Comparison of ENCODE assay signal across 8 mouse cellular contexts in genomic region chr1:75219078-75219477, GRCm38 (mm10). TPM values are rescaled to one million over a fixed set of nuclear protein-coding genes. Genes with fewer than 3 reads are reported as not detected.
A peak's percentile ranks its signal among the peaks of the same experiment; 100 is the strongest.
DNase-seq lines count a peak whose midpoint lies in the region; ATAC-seq and TF ChIP-seq lines count a peak whose summit lies in the region.

No protein-coding gene starts in this region.

- H3K9me3 ChIP-seq in forebrain, embryonic 10.5 days: no peaks in the 10 kb centered on the region
- H3K9me3 ChIP-seq in heart, embryonic 16.5 days (replicated peaks; ENCODE audit: control insufficient read depth, low read length): no peaks in the 10 kb centered on the region
- H3K9me3 ChIP-seq in liver, embryonic 14.5 days (ENCODE audit: control insufficient read depth, low read length): no peaks in the 10 kb centered on the region
- no peaks in the 10 kb centered on the region for H3K9me3 ChIP-seq in stomach, embryonic 16.5 days (replicated peaks; ENCODE audit: control insufficient read depth, low read length)

- TF ChIP-seq EP300 in liver, embryonic 14.5 days (IDR thresholded peaks at IDR 0.05; ENCODE audit: low read depth): no peak; the same call in 1 of the 2 replicates

- DNase-seq in CD4-positive helper T cell, adult 2 months (ENCODE audit: low read depth, low spot score): peak; percentile 97
- peak; percentile 91 for DNase-seq in c-Kit-positive CD71-negative TER-119-negative erythroid progenitor cells, embryonic 14.5 days (ENCODE audit: low read depth)
- DNase-seq in forebrain, embryonic 10.5 days (ENCODE audit: extremely low spot score, low spot score): peak; percentile 64
- peak; percentile 94 to 96 for DNase-seq in kidney, postnatal 36 days
- peak; percentile 85 to 89 (median 88) for DNase-seq in liver, embryonic 14.5 days (ENCODE audit: low read depth in 3 of 3, low spot score in 3 of 3)
- peak; percentile 64 for DNase-seq in neural tube, embryonic 10.5 days (ENCODE audit: extremely low spot score, low spot score)

- H3K36me3 ChIP-seq in forebrain, embryonic 10.5 days (replicated peaks): peaks cover 21% of the 10 kb centered on the region
- H3K36me3 ChIP-seq in heart, embryonic 16.5 days (ENCODE audit: control insufficient read depth, insufficient read depth): peaks cover 8% of the 10 kb centered on the region
- H3K36me3 ChIP-seq in liver, embryonic 14.5 days (replicated peaks; ENCODE audit: control insufficient read depth, insufficient read depth, low read depth): peaks cover 33% of the 10 kb centered on the region
- H3K36me3 ChIP-seq in stomach, embryonic 16.5 days (ENCODE audit: control insufficient read depth, insufficient read depth, low read length): peaks cover 4% of the 10 kb centered on the region; the same call in 1 of the 2 replicates

- H3K4me3 ChIP-seq in forebrain, embryonic 10.5 days: peak overlapping the region; percentile 65
- peak overlapping the region; percentile 71 for H3K4me3 ChIP-seq in heart, embryonic 16.5 days (ENCODE audit: low read length)
- peak overlapping the region; percentile 68 to 94 for H3K4me3 ChIP-seq in liver, embryonic 14.5 days (ENCODE audit: insufficient read depth in 1 of 2, low read depth in 2 of 2, low read length in 2 of 2)
- H3K4me3 ChIP-seq in stomach, embryonic 16.5 days (replicated peaks; ENCODE audit: low read length): peak overlapping the region; percentile 66

- peak overlapping the region; percentile 98 for H3K4me2 ChIP-seq in heart, embryonic 16.5 days (ENCODE audit: low read depth, low read length)
- H3K4me2 ChIP-seq in liver, embryonic 14.5 days (ENCODE audit: low read depth): peak overlapping the region; percentile 75
- peak overlapping the region; percentile 90 for H3K4me2 ChIP-seq in stomach, embryonic 16.5 days (ENCODE audit: low read depth, low read length)

- WGBS in forebrain, embryonic 10.5 days: under 1% methylated on average over 24 of the region's 24 CpGs
- under 1% methylated on average over 24 of the region's 24 CpGs for WGBS in heart, embryonic 16.5 days
- WGBS in liver, embryonic 14.5 days (ENCODE audit: insufficient replicate concordance): under 1% methylated on average over 24 of the region's 24 CpGs
- WGBS in stomach, embryonic 16.5 days: under 1% methylated on average over 24 of the region's 24 CpGs

- peak overlapping the region; percentile 53; the same call in 1 of the 2 replicates for H3K27ac ChIP-seq in forebrain, embryonic 10.5 days
- H3K27ac ChIP-seq in heart, embryonic 16.5 days (ENCODE audit: low read length): peak overlapping the region; percentile 30; the same call in 1 of the 2 replicates
- H3K27ac ChIP-seq in liver, embryonic 14.5 days: peak overlapping the region; percentile 95
- H3K27ac ChIP-seq in stomach, embryonic 16.5 days (ENCODE audit: low read length): peak overlapping the region; percentile 81

- peaks cover 82% of the 10 kb centered on the region for H3K27me3 ChIP-seq in forebrain, embryonic 10.5 days (ENCODE audit: poor library complexity, severe bottlenecking)
- H3K27me3 ChIP-seq in heart, embryonic 16.5 days (ENCODE audit: control insufficient read depth, insufficient read depth, low read length): peaks cover 7% of the 10 kb centered on the region; the same call in 1 of the 2 replicates
- H3K27me3 ChIP-seq in liver, embryonic 14.5 days (ENCODE audit: control insufficient read depth, insufficient read depth, low read length): peaks cover 15% of the 10 kb centered on the region
- H3K27me3 ChIP-seq in stomach, embryonic 16.5 days (ENCODE audit: control insufficient read depth, insufficient read depth, low read length): peaks cover 3% of the 10 kb centered on the region; the same call in 1 of the 2 replicates

- H3K4me1 ChIP-seq in forebrain, embryonic 10.5 days: peaks cover 21% of the 10 kb centered on the region
- H3K4me1 ChIP-seq in heart, embryonic 16.5 days (ENCODE audit: control insufficient read depth, insufficient read depth, low read length): peaks cover 10% of the 10 kb centered on the region
- H3K4me1 ChIP-seq in liver, embryonic 14.5 days (replicated peaks; ENCODE audit: control insufficient read depth in 2 of 2, insufficient read depth in 2 of 2, low read length in 1 of 2): peaks cover 30 to 31% of the 10 kb centered on the region in 2 experiments
- peaks cover 10% of the 10 kb centered on the region for H3K4me1 ChIP-seq in stomach, embryonic 16.5 days (ENCODE audit: control insufficient read depth, insufficient read depth, low read length)

- TF ChIP-seq CTCF in liver, embryonic 14.5 days (IDR thresholded peaks at IDR 0.05; ENCODE audit: low read depth): peak; percentile 65

- ATAC-seq in heart, embryonic 16.5 days (replicated peaks; ENCODE audit: extremely low read depth, insufficient read depth, low FRiP score): peak; percentile 89
- peak; percentile 85 for ATAC-seq in liver, embryonic 14.5 days (ENCODE audit: insufficient read depth)
- peak; percentile 91 for ATAC-seq in stomach, embryonic 16.5 days (ENCODE audit: insufficient read depth, low FRiP score)

- H3K9ac ChIP-seq in heart, embryonic 16.5 days (ENCODE audit: low read length): peak overlapping the region; percentile 72
- peak overlapping the region; percentile 90 for H3K9ac ChIP-seq in liver, embryonic 14.5 days (replicated peaks)
- peak overlapping the region; percentile 77 for H3K9ac ChIP-seq in stomach, embryonic 16.5 days (ENCODE audit: low read length)

RNA-seq across cellular contexts. Expression of gene Tuba4a, which starts 0.6 kb away (rescaled TPM):
- 11.0 and 13.7 TPM in 2 replicates for polyA plus RNA-seq in forebrain, embryonic 10.5 days (2016; fragmentation: Nextera tagmentation; extraction: Ambion mirVana)
- 63.3 and 81.2 TPM in 2 replicates for polyA plus RNA-seq in heart, embryonic 16.5 days (2015; fragmentation: Nextera tagmentation; extraction: Ambion mirVana)
- polyA plus RNA-seq in liver, embryonic 14.5 days (2012; rRNA removed): 155 and 168 TPM in 2 replicates
- polyA plus RNA-seq in liver, embryonic 14.5 days (2014; fragmentation: Nextera tagmentation; extraction: Ambion mirVana): 346 and 362 TPM in 2 replicates
- polyA plus RNA-seq in stomach, embryonic 16.5 days (2015; fragmentation: Nextera tagmentation; extraction: Ambion mirVana): 184 and 218 TPM in 2 replicates

RNA-seq across cellular contexts. Expression of gene Stk16, which starts 8.4 kb away (rescaled TPM):
- polyA plus RNA-seq in forebrain, embryonic 10.5 days (2016; fragmentation: Nextera tagmentation; extraction: Ambion mirVana): 151 and 153 TPM in 2 replicates
- polyA plus RNA-seq in heart, embryonic 16.5 days (2015; fragmentation: Nextera tagmentation; extraction: Ambion mirVana): 96.5 and 102 TPM in 2 replicates
- 76.3 and 93.3 TPM in 2 replicates for polyA plus RNA-seq in liver, embryonic 14.5 days (2012; rRNA removed)
- 61.8 and 66.1 TPM in 2 replicates for polyA plus RNA-seq in liver, embryonic 14.5 days (2014; fragmentation: Nextera tagmentation; extraction: Ambion mirVana)
- polyA plus RNA-seq in stomach, embryonic 16.5 days (2015; fragmentation: Nextera tagmentation; extraction: Ambion mirVana): 109 and 115 TPM in 2 replicates

RNA-seq across cellular contexts. Expression of gene Glb1l, which starts 8.5 kb away (rescaled TPM):
- 14.4 and 15.3 TPM in 2 replicates for polyA plus RNA-seq in forebrain, embryonic 10.5 days (2016; fragmentation: Nextera tagmentation; extraction: Ambion mirVana)
- 7.7 and 8.8 TPM in 2 replicates for polyA plus RNA-seq in heart, embryonic 16.5 days (2015; fragmentation: Nextera tagmentation; extraction: Ambion mirVana)
- polyA plus RNA-seq in liver, embryonic 14.5 days (2012; rRNA removed): 4.0 and 4.9 TPM in 2 replicates
- polyA plus RNA-seq in liver, embryonic 14.5 days (2014; fragmentation: Nextera tagmentation; extraction: Ambion mirVana): 3.2 and 4.3 TPM in 2 replicates
- polyA plus RNA-seq in stomach, embryonic 16.5 days (2015; fragmentation: Nextera tagmentation; extraction: Ambion mirVana): 18.2 and 20.1 TPM in 2 replicates

RNA-seq across cellular contexts. Expression of gene A630095N17Rik, which starts 12.8 kb away (rescaled TPM):
- not detected in 2 replicates for polyA plus RNA-seq in forebrain, embryonic 10.5 days (2016; fragmentation: Nextera tagmentation; extraction: Ambion mirVana)
- 0.24 TPM in 1 of 2 replicates, not detected in the other for polyA plus RNA-seq in heart, embryonic 16.5 days (2015; fragmentation: Nextera tagmentation; extraction: Ambion mirVana)
- not detected in 2 replicates for polyA plus RNA-seq in liver, embryonic 14.5 days (2012; rRNA removed)
- polyA plus RNA-seq in liver, embryonic 14.5 days (2014; fragmentation: Nextera tagmentation; extraction: Ambion mirVana): 0.22 TPM in 1 of 2 replicates, not detected in the other
- polyA plus RNA-seq in stomach, embryonic 16.5 days (2015; fragmentation: Nextera tagmentation; extraction: Ambion mirVana): not detected in 2 replicates

RNA-seq across cellular contexts. Expression of gene Dnajb2, which starts 17.1 kb away (rescaled TPM):
- polyA plus RNA-seq in forebrain, embryonic 10.5 days (2016; fragmentation: Nextera tagmentation; extraction: Ambion mirVana): 28.0 and 28.6 TPM in 2 replicates
- polyA plus RNA-seq in heart, embryonic 16.5 days (2015; fragmentation: Nextera tagmentation; extraction: Ambion mirVana): 45.6 and 46.0 TPM in 2 replicates
- polyA plus RNA-seq in liver, embryonic 14.5 days (2012; rRNA removed): 17.6 and 21.1 TPM in 2 replicates
- 11.1 and 12.5 TPM in 2 replicates for polyA plus RNA-seq in liver, embryonic 14.5 days (2014; fragmentation: Nextera tagmentation; extraction: Ambion mirVana)
- 31.3 and 32.3 TPM in 2 replicates for polyA plus RNA-seq in stomach, embryonic 16.5 days (2015; fragmentation: Nextera tagmentation; extraction: Ambion mirVana)

Comparison
In these comparisons a context has a peak if more than half of its experiments do, and no peak if none do; other contexts are left out.
1. Peak in every context shown above with its lines: DNase-seq, ATAC-seq, H3K4me3 ChIP-seq and H3K27ac ChIP-seq.
2. H3K27ac ChIP-seq: peak in every context shown above with its lines; median percentile 95 in liver, embryonic 14.5 days; 81 in stomach, embryonic 16.5 days; 53 in forebrain, embryonic 10.5 days; 30 in heart, embryonic 16.5 days.